Mouse (Mus musculus) midbrain, embryonic 13.5 days (tissue): Measurements from ENCODE around the gene C8g. TPM values are rescaled to one million over a fixed set of nuclear protein-coding genes. Genes with fewer than 3 reads are reported as not detected.

Experiments used
- ATAC-seq: fragments of 200-750 bp; cut with Nextera tagmentation; 2 replicates; pipeline ENCODE4 v1.8.0; 2017; ENCODE audit warnings: mild to moderate bottlenecking, moderate TSS enrichment, moderate library complexity
- H3K27ac ChIP-seq: fragments of 300-500 bp; sonication (generic); 2 replicates; pipeline ENCODE4 v1.5.1; 2015; ENCODE audit warnings: inconsistent platforms, mild to moderate bottlenecking, moderate library complexity
- H3K27me3 ChIP-seq: fragments of 300-500 bp; sonication (generic); 2 replicates; pipeline ENCODE4 v1.6.1; 2015; ENCODE audit warnings: mild to moderate bottlenecking, inconsistent platforms
- H3K36me3 ChIP-seq: fragments of 300-500 bp; sonication (generic); 2 replicates; pipeline ENCODE4 v1.6.1; 2015; ENCODE audit warnings: mild to moderate bottlenecking, inconsistent platforms
- H3K4me1 ChIP-seq: fragments of 300-500 bp; sonication (generic); replicated peaks from 2 replicates; pipeline ENCODE4 v1.6.1; 2015; ENCODE audit warnings: inconsistent platforms
- H3K4me2 ChIP-seq: fragments of 300-500 bp; sonication (generic); replicated peaks from 2 replicates; pipeline ENCODE4 v1.6.1; 2015; ENCODE audit warnings: moderate library complexity, mild to moderate bottlenecking, inconsistent platforms
- H3K4me3 ChIP-seq: fragments of 300-500 bp; sonication (generic); replicated peaks from 2 replicates; pipeline ENCODE4 v1.5.1; 2015; ENCODE audit warnings: mild to moderate bottlenecking, inconsistent platforms
- H3K9ac ChIP-seq: fragments of 300-500 bp; sonication (generic); replicated peaks from 2 replicates; pipeline ENCODE4 v1.6.1; 2015; ENCODE audit warnings: mild to moderate bottlenecking, inconsistent platforms
- H3K9me3 ChIP-seq: fragments of 300-500 bp; sonication (generic); 2 replicates; pipeline ENCODE4 v1.6.1; 2016; ENCODE audit warnings: mild to moderate bottlenecking, inconsistent platforms
- WGBS: fragments of 180-500 bp; shearing (Covaris S2); methylation state at CpG from one replicate; pipeline ENCODE4 v1.1.7; 2015; 5-methylcytosine and 5-hydroxymethylcytosine counted together
- polyA plus RNA-seq: library from polyadenylated mRNA; unstranded; fragments of >200 nt; fragmentation: Nextera tagmentation; extraction: Ambion mirVana; gene quantifications from 2 replicates; pipeline ENCODE4 v1.2.1, GENCODE M21; 2015

Gene C8g
- polyA plus RNA-seq, 1 experiment from 2014 or later, result 5.6 TPM

- Histone ChIP-seq H3K4me1 (no peaks in the 10 kb centered on the region), H3K4me2 (no peak overlapping the region), H3K27me3 (no peaks in the 10 kb centered on the region), H3K9ac (no peak overlapping the region), H3K36me3 (peaks cover 74% of the 10 kb centered on the region), H3K27ac (no peak overlapping the region), H3K4me3 (no peak overlapping the region), H3K9me3 (no peaks in the 10 kb centered on the region)
- ATAC-seq, result no peak
- 95% methylated on average over 2 of the region's 2 CpGs for WGBS
These were observed 32.2 kb upstream of the C8g start for GRCm38 (mm10) chr2:25533707-25534106.

DNA sequence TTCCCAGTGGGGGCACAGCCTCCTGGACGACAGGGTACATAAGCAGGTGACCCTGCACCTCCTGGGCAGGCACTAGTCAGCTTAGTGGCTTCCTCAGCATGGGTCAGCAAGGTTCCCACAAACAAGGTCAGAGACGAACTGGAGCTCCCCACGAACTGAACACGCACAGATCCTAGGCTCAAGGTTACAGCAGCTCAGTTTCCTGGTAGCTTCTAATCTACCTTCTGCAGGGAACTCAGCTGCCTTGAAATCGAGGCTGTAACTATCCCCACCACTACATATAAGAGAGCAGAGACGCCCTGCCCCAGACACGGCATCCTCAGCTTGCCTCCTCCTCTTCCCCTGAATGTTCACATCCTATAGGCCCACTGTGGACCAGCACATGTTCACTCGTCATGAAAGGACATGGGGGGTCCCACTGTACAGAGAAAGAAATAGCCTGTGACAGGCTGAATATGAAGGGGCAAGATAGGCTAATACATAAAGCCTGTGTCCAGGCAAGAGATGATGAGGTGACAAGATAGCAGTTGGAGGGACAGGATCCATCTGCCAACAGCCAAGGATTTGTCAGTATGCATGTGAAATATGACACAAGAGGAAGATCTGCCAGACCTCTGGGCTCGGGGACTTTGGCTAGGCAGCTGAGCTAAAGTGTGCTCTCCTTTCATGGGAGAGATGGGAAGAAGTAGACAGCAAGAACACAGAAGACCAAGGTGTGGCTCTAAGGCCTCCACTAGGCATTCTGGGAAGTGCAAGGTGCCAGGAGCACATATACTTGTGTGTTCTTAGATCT lies 25.2 kb upstream of the C8g start:
- H3K9me3 ChIP-seq, result no peaks in the 10 kb centered on the region
- ATAC-seq, result no peak
- H3K27me3 ChIP-seq, result no peaks in the 10 kb centered on the region
- H3K4me1 ChIP-seq, result no peaks in the 10 kb centered on the region
- no peak overlapping the region for H3K27ac ChIP-seq
- H3K9ac ChIP-seq, result no peak overlapping the region
- H3K4me2 ChIP-seq, result no peak overlapping the region
- peaks cover 93% of the 10 kb centered on the region for H3K36me3 ChIP-seq
- no peak overlapping the region for H3K4me3 ChIP-seq
- WGBS, result 90% methylated on average over 9 of the region's 9 CpGs

- Histone ChIP-seq H3K4me3 (no peak overlapping the region), H3K9me3 (no peaks in the 10 kb centered on the region), H3K4me1 (no peaks in the 10 kb centered on the region), H3K27ac (no peak overlapping the region), H3K4me2 (no peak overlapping the region), H3K36me3 (peaks cover 16% of the 10 kb centered on the region), H3K9ac (no peak overlapping the region), H3K27me3 (no peaks in the 10 kb centered on the region)
- no peak for ATAC-seq
- WGBS, result 61% methylated on average over 3 of the region's 3 CpGs
These were observed 8.4 kb upstream of the C8g start for GRCm38 (mm10) chr2:25509912-25510311.

DNA sequence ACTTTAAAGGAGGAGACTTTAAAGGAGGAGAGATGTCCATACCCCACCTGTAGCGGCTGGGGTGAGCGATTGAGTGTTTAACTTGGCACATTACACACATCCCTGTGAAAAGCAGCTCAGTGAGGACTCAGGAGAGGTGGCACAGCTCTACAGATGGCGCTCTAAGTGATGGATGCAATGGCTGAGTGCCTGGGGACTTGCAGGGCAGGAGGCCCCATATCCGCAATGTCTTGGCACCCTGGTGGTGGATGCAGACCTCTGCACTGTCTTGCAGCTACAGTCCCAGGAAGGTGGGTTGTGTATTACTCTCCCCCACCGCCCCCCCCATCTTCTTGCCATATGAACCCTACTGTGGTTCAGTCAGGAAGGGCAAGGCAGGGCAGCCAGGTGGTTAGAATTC lies 5.4 kb upstream of the C8g start:
- Histone ChIP-seq H3K9ac (no peak overlapping the region), H3K9me3 (no peaks in the 10 kb centered on the region), H3K36me3 (peaks cover 41% of the 10 kb centered on the region), H3K4me2 (no peak overlapping the region), H3K4me1 (peaks cover 6% of the 10 kb centered on the region), H3K4me3 (no peak overlapping the region), H3K27me3 (no peaks in the 10 kb centered on the region), H3K27ac (no peak overlapping the region)
- WGBS, result 40% methylated on average over 5 of the region's 5 CpGs
- no peak for ATAC-seq

- no peak overlapping the region for H3K4me3 ChIP-seq
- no peak overlapping the region for H3K27ac ChIP-seq
- H3K36me3 ChIP-seq, result peaks cover 41% of the 10 kb centered on the region
- H3K9ac ChIP-seq, result no peak overlapping the region
- ATAC-seq, result no peak
- no peaks in the 10 kb centered on the region for H3K27me3 ChIP-seq
- no peaks in the 10 kb centered on the region for H3K9me3 ChIP-seq
- WGBS, result 95% methylated on average over 4 of the region's 4 CpGs
- H3K4me1 ChIP-seq, result peaks cover 13% of the 10 kb centered on the region
- no peak overlapping the region for H3K4me2 ChIP-seq
These were observed 4.3 kb upstream of the C8g start for GRCm38 (mm10) chr2:25505860-25506259.

- Histone ChIP-seq H3K9me3 (no peaks in the 10 kb centered on the region), H3K9ac (no peak overlapping the region), H3K27ac (no peak overlapping the region), H3K27me3 (no peaks in the 10 kb centered on the region), H3K4me3 (no peak overlapping the region), H3K4me1 (peaks cover 17% of the 10 kb centered on the region), H3K4me2 (no peak overlapping the region), H3K36me3 (peaks cover 41% of the 10 kb centered on the region)
- ATAC-seq, result no peak
- WGBS, result 100% methylated on average over 1 of the region's 1 CpGs
These were observed 3.5 kb upstream of the C8g start for GRCm38 (mm10) chr2:25505000-25505399.

- Histone ChIP-seq H3K9me3 (no peaks in the 10 kb centered on the region), H3K4me1 (peaks cover 17% of the 10 kb centered on the region), H3K9ac (no peak overlapping the region), H3K4me3 (no peak overlapping the region), H3K27me3 (no peaks in the 10 kb centered on the region), H3K36me3 (peaks cover 41% of the 10 kb centered on the region), H3K27ac (no peak overlapping the region), H3K4me2 (no peak overlapping the region)
- ATAC-seq, result no peak
- WGBS, result 97% methylated on average over 19 of the region's 19 CpGs
These were observed 3.0 kb upstream of the C8g start for GRCm38 (mm10) chr2:25504538-25504937.

DNA sequence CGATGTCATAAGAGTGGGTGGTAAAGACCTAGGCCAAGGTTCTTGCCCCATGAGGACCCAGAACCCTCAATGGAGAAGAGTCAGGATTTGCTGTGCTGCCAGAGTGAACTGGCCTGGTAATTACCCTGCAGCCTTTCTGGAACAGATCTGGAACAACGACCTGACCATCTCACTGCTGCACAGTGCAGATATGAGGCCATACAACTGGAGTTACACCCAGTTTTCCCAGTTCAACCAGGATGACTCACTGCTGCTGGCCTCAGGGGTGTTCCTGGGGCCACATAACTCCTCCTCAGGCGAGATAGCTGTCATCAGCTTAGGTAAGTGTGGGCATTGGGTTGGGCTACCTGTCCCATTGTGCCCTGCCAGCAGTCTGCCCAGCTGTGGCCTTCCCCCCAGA lies 1.2 kb upstream of the C8g start:
- H3K4me1 ChIP-seq, result peaks cover 17% of the 10 kb centered on the region
- H3K9ac ChIP-seq, result no peak overlapping the region
- WGBS, result 82% methylated on average over 3 of the region's 3 CpGs
- H3K27ac ChIP-seq, result no peak overlapping the region
- ATAC-seq, result no peak
- no peak overlapping the region for H3K4me2 ChIP-seq
- peaks cover 41% of the 10 kb centered on the region for H3K36me3 ChIP-seq
- H3K4me3 ChIP-seq, result no peak overlapping the region
- no peaks in the 10 kb centered on the region for H3K27me3 ChIP-seq
- H3K9me3 ChIP-seq, result no peaks in the 10 kb centered on the region

DNA sequence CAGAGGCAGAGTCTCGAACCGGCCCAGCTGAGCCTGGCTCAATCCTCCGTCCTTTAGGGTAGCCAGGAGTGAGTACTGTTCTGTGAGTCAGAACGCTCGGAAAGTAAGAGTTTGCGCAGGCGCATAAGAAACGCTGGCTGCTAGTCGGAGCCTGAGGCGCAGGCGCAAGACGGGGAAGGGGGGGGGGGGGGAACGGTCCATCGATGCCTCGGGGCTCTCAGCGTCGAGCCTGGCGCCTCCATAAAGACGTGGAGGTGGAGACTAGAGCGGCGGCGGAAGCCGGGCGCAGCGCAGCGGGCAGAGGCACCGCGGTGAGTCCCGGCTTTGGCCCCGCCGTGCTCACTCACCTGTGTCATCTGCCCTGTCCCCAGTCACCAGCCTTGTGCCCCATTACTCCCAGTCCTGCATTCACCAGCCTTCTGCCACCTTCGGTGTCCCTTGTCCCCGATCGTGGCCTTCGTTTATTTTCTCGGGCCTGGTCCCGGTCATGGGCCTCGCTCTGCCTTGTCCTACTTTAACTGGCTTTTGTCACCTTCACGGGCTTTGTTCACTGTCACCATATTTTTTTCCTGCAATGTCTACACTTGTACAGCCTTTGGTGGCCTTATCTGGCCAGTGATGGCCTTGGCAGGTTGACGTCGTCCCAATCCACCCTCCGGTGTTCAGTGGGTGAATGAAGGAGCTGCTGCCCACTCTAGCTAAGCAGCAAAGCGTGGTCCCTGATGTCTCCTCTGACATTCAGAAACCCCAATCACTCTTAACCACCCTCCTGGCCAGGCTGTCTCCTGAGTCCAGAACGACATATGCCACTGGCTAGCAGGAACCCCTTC lies 728 bp downstream of the C8g start, which contains the start of gene Fbxw5:
Gene Fbxw5 (plus strand): TSS at position 175 of the 830 bp plus-strand sequence.
- Histone ChIP-seq H3K9me3 (no peaks in the 10 kb centered on the region), H3K4me1 (peaks cover 17% of the 10 kb centered on the region), H3K4me3 (peak within 1 kb of the TSS; percentile 91), H3K36me3 (peaks cover 34% of the 10 kb centered on the region), H3K27me3 (no peaks in the 10 kb centered on the region), H3K27ac (peak within 1 kb of the TSS; percentile 77), H3K4me2 (peak within 1 kb of the TSS; percentile 99), H3K9ac (peak within 1 kb of the TSS; percentile 98)
- 1% methylated on average over 40 of the region's 44 CpGs for WGBS
- ATAC-seq, result peak; percentile 86

DNA sequence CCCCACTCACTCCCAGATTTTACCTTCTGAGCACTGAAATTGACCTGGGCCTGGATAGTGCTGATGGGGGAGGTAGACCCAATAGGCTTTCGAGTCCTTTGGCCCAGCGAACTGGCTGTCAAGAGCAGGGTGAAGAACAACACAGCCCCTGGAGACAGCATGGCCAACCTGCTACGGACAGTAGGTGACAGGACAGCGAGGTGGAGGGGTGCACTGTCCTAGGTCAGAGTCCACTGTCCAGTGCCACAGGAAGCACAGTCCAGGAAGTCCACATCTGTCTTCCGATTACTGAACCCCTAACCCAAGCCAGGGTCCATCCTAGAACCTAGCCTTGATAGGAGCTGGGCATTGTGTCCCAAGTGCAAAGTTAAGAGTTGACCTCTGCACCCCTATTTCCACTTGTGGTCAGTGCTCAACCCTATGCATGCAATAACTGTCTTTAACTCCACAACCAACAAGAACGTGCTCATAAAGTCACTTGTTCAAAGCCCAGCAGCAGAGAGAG lies 1.4 kb downstream of the C8g start:
- H3K27me3 ChIP-seq, result no peaks in the 10 kb centered on the region
- H3K27ac ChIP-seq, result peak overlapping the region; percentile 40; the same call in 1 of the 2 replicates
- 68% methylated on average over 6 of the region's 6 CpGs for whole genome bisulfite sequencing
- H3K36me3 ChIP-seq, result peaks cover 27% of the 10 kb centered on the region
- peak overlapping the region; percentile 91 for H3K4me3 ChIP-seq
- no peaks in the 10 kb centered on the region for H3K9me3 ChIP-seq
- ATAC-seq, result peak; percentile 53
- H3K4me2 ChIP-seq, result peak overlapping the region; percentile 99
- H3K9ac ChIP-seq, result peak overlapping the region; percentile 51; the same call in 1 of the 2 replicates
- H3K4me1 ChIP-seq, result peaks cover 17% of the 10 kb centered on the region

DNA sequence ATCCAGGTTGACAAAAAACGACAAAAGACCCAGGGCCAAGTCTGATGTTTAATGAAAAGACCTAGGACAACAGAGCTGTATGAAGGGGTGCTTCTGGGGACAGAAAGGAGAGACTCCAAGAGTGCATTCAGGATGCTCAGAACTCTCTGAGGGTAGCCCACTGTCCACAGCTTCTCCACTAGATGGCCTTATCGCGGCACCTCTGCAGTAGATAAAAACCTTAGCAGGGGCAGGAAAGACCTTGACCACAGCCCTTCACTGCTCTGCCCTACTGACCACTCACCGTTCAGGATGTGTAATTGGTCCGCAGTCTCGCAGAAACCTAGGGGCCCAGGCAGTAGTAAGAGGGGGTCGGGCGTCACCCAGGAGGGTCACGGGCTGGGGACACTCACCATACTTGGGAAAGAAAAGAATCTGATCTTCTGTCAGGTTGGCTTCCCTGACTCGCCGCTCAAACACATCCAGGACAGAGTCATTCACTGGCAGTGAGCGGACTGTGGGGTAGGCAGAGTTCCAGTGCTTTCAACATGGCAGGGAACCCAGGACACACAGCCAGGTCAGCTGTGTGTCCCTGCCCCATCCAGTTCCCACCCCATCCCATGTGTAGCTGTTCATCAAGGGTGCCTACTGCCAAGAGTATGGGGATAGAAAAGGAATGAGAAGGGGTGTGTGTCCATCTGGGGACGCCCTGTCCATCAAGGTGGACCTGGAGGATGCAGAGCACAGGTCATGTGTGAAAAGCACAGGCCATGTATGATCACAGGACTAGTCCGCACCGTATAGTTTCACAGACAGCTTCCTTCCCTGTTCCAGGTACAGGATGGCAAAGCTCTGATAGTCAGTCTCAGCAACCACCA lies 2.7 kb downstream of the C8g start:
- no peaks in the 10 kb centered on the region for H3K27me3 ChIP-seq
- no peak overlapping the region for H3K4me3 ChIP-seq
- ATAC-seq, result no peak
- no peaks in the 10 kb centered on the region for H3K9me3 ChIP-seq
- 74% methylated on average over 15 of the region's 15 CpGs for WGBS
- no peak overlapping the region for H3K4me2 ChIP-seq
- H3K36me3 ChIP-seq, result peaks cover 15% of the 10 kb centered on the region
- peaks cover 17% of the 10 kb centered on the region for H3K4me1 ChIP-seq
- H3K9ac ChIP-seq, result no peak overlapping the region
- H3K27ac ChIP-seq, result no peak overlapping the region
